Mouse (Mus musculus): ENCODE results near the gene Klhdc3.

The Klhdc3 gene

DNA sequence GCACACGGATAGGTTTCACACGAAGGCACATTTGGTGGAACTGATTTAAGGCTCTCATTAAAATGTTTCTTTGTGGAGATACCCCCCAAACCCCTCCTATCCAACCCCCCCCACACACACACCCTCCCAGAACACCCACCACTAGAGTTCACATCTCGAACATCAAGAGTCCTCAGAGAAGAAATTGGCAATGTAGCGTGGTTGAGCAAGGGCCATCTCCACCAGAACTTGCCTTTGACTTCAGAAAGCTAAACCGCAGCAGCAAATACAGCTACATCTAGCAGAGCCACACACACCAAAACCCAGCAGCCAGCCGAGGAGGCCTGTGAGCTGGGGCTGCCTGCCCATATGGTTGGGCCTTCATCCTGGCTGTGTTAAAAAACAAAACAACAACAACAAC, 53.3 kb downstream of the Klhdc3 start:
- no peak for DNase-seq (ENCODE audit: extremely low spot score, low spot score)

GRCm38 (mm10) chr17:46624598-46624997, 56.1 kb downstream of the Klhdc3 start:
- no peak for DNase-seq (ENCODE audit: extremely low spot score, low spot score)
